Mouse (Mus musculus) brain, embryonic 18.5 days (tissue): Measurements from ENCODE around the gene Mad1l1.

Experiments
- DNase-seq: peaks from one replicate; pipeline ENCODE4 v3.0.0-alpha.2; 2012; ENCODE audit warnings: low read depth, low spot score

Gene Mad1l1

GRCm38 (mm10) chr5:140143541-140143940, 177.8 kb downstream of the Mad1l1 start:
- DNase-seq: no peak

- DNase-seq: no peak
Observed at GRCm38 (mm10) chr5:140141336-140141735, 180.0 kb downstream of the Mad1l1 start.

- no peak for DNase-seq
Observed at GRCm38 (mm10) chr5:140140214-140140613, 181.1 kb downstream of the Mad1l1 start.

GRCm38 (mm10) chr5:140135734-140136625, 185.4 kb downstream of the Mad1l1 start:
- DNase-seq: no peak

GRCm38 (mm10) chr5:140134021-140134420, 187.3 kb downstream of the Mad1l1 start:
- no peak for DNase-seq

- no peak for DNase-seq
Observed at GRCm38 (mm10) chr5:140128414-140128981, 192.9 kb downstream of the Mad1l1 start.

- DNase-seq: no peak
Observed at GRCm38 (mm10) chr5:140127981-140128380, 193.4 kb downstream of the Mad1l1 start.

GRCm38 (mm10) chr5:140124626-140125025, 196.7 kb downstream of the Mad1l1 start:
- DNase-seq: no peak

- no peak for DNase-seq
Observed at GRCm38 (mm10) chr5:140123640-140124366, 197.5 kb downstream of the Mad1l1 start.

- no peak for DNase-seq
Observed at GRCm38 (mm10) chr5:140123194-140123593, 198.2 kb downstream of the Mad1l1 start.

GRCm38 (mm10) chr5:140121966-140122365, 199.4 kb downstream of the Mad1l1 start:
- DNase-seq: no peak

- no peak for DNase-seq
Observed at GRCm38 (mm10) chr5:140118921-140119320, 202.4 kb downstream of the Mad1l1 start.

GRCm38 (mm10) chr5:140117968-140118367, 203.4 kb downstream of the Mad1l1 start:
- no peak for DNase-seq

- no peak for DNase-seq
Observed at GRCm38 (mm10) chr5:140115434-140116271, 205.7 kb downstream of the Mad1l1 start.

GRCm38 (mm10) chr5:140114512-140115060, 206.8 kb downstream of the Mad1l1 start:
- DNase-seq: no peak

- DNase-seq: no peak
Observed at GRCm38 (mm10) chr5:140113281-140113680, 208.1 kb downstream of the Mad1l1 start.

- DNase-seq: no peak
Observed at GRCm38 (mm10) chr5:140110024-140110423, 211.3 kb downstream of the Mad1l1 start.

- DNase-seq: no peak
Observed at GRCm38 (mm10) chr5:140107907-140108306, 213.4 kb downstream of the Mad1l1 start.

- no peak for DNase-seq
Observed at GRCm38 (mm10) chr5:140106051-140106450, 215.3 kb downstream of the Mad1l1 start.

- DNase-seq: no peak
Observed at GRCm38 (mm10) chr5:140104891-140105290, 216.5 kb downstream of the Mad1l1 start.

GRCm38 (mm10) chr5:140102731-140103130, 218.6 kb downstream of the Mad1l1 start:
- DNase-seq: no peak
